Mouse (Mus musculus): ENCODE measurements around the gene Ndn. TPM values are rescaled to one million over a fixed set of nuclear protein-coding genes. Genes with fewer than 3 reads are reported as not detected.

Gene Ndn
- total RNA-seq (2015; ENCODE audit: low replicate concordance) (not detected in 2 replicates), total RNA-seq (2017; ENCODE audit: low replicate concordance) (not detected in 2 replicates)

DNA sequence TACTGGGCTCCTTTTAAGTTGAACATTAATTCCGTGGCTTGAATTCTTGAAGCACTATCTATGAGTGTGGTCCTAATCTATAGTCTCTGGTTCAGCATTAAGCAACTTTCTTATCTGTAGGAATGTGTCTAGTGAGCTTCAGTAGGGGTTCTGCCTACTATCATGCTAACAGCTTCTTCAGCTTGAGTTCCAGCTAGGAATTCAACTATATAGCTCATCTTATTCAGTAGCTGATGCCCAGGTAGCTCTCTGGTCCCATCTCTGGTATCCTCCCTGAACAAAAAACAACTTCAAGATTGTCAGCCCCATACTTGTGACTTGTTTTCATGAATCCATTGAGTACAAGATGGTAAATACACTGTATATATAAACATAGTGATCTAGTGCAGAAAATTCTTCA, at the start of gene Ndn:
Ndn (plus strand) TSS at position 301 of the 400 bp plus-strand sequence.
- ATAC-seq (replicated peaks; ENCODE audit: low FRiP score, poor library complexity, severe bottlenecking), result no peak

DNA sequence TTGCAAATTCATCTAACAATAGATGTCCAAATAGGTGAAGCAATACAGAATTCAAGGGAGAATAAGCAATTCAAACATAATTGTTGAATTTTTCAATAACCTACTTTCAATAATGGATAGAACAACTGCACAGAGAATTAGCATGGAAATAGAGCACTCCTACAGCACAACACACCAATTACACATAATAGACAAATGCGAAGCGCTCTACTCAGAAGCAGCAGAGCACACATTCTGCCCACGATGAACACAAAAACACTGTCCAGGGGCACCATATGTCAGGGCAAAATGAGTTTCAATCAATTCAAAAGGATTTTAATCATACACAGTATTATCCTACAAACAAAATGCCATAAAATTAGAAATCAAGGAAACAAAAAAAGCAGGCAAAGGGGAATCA, 43.9 kb upstream of the Ndn start:
- no peak for ATAC-seq (replicated peaks; ENCODE audit: low FRiP score, poor library complexity, severe bottlenecking)

DNA sequence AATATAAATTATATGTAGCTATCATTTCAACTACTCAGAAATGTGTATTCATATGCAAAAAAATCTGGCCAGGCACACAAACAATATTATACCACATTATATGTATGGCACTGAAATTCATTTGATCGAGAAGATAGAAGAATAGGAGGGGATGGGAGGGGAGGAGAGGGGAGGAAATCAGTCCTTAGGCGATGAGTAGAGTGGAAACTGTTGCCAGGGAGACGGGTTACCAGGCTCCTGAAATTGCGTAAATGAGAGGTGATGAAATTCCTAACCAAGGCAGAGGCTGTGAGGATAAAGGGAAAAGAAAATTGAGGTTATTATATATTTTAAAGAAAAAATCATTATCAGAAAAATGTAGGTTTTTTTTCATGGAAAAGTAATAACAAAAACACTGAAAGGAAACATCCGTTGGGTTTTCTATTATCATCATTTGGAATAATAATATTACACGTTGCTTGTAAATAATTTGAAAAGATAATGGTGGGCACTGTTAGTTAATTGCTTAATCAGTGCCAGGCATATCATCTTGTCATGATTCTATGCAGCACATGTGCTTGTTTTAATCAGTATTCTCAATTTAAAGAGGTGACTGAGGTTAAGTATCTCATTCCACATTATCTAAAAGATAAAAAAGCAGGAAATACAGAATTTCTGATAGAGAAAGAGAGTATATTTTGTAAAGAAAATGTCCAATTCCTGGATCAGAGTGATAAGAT, 39.3 kb upstream of the Ndn start:
- ATAC-seq (replicated peaks; ENCODE audit: low FRiP score, poor library complexity, severe bottlenecking), result no peak

DNA sequence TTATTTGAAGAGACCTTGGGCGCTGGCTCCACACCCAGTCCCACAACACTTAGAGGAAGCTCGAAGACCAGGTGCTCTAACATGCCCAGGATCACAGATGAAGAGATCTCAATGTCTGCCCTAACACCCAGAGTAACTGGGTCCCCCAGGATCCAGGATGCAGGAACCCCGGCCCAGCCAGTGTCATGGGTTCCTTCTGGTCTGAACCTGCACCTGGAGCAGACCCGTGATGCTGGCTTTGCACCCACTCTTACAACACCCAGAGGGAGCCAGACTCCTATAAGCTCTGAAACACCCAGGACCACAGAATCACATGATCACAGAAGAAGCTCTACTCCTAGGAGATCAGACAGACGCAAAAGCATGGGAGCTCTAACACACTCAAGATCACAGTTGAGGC, 29.6 kb upstream of the Ndn start:
- ATAC-seq (replicated peaks; ENCODE audit: low FRiP score, poor library complexity, severe bottlenecking), result no peak

DNA sequence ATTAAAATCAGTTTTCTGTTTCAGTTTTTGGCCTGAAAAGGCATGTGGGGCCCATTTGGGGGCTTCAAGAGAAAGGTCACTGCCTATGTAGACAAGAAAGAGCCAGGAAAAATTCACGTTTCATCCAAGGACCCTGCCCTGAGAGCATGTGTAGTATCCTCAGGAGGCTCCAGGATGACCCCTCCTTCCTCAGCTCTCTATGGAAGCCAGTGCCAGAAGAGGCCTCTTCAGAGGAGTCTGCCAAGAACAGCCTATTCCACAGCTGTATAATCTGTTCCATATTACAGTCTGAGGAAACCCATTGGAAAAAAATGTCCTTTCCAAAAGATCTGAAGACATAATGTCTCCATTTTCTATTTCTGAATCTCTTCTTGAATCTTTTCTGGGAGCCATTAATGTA, 958 bp upstream of the Ndn start:
- ATAC-seq (replicated peaks; ENCODE audit: low FRiP score, poor library complexity, severe bottlenecking), result no peak

DNA sequence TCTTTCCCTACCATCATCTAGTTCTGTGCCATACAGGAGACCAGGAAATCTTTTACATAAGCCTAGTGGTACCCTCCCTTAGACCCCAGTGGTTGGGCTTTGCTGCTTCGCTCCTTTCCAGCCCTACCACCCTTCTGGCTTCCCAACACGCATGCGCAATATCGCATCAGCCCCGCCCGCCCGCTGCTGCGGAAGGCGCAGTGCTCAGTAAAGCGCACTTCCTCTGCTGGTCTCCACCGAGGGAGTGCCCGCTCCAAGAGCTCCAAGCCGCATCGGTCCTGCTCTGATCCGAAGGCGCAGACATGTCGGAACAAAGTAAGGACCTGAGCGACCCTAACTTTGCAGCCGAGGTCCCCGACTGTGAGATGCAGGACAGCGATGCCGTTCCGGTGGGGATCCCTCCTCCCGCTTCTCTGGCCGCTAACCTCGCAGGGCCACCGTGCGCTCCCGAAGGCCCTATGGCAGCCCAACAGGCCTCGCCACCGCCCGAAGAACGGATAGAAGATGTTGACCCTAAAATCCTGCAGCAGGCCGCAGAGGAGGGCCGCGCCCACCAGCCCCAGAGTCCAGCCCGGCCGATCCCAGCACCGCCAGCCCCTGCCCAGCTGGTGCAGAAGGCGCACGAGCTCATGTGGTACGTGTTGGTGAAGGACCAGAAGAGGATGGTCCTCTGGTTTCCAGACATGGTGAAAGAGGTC, 1.9 kb downstream of the Ndn start:
- no peak for ATAC-seq (replicated peaks; ENCODE audit: low FRiP score, poor library complexity, severe bottlenecking)

DNA sequence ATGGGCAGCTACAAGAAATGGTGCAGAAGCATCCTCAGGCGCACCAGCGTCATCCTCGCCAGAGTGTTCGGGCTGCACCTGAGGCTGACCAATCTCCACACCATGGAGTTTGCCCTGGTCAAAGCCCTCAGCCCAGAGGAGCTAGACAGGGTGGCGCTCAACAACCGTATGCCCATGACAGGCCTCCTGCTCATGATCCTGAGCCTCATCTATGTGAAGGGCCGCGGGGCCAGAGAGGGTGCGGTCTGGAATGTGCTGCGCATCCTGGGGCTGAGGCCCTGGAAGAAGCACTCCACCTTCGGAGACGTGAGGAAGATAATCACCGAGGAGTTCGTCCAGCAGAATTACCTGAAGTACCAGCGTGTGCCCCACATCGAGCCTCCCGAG, 2.4 kb downstream of the Ndn start:
- ATAC-seq (replicated peaks; ENCODE audit: low FRiP score, poor library complexity, severe bottlenecking), result no peak

DNA sequence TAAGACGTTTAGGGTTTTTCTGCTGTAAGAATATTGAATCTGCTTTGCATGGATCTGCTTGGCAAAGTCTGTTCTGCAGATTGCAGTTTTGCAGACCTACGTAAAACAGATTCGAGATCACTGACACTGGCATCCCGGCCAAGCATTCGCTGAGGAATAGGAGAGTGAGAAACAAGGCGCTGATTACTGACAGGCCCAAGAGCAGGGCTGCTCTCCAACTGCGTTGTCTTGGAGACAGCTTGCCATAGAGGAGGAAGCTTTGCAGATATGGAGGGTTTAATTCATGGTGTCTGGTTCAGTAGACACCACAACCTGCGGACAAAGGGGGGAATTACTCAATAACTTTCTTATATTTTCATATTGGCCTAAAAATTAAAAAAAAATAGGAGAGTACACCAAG, 4.9 kb downstream of the Ndn start:
- no peak for ATAC-seq (replicated peaks; ENCODE audit: low FRiP score, poor library complexity, severe bottlenecking)

DNA sequence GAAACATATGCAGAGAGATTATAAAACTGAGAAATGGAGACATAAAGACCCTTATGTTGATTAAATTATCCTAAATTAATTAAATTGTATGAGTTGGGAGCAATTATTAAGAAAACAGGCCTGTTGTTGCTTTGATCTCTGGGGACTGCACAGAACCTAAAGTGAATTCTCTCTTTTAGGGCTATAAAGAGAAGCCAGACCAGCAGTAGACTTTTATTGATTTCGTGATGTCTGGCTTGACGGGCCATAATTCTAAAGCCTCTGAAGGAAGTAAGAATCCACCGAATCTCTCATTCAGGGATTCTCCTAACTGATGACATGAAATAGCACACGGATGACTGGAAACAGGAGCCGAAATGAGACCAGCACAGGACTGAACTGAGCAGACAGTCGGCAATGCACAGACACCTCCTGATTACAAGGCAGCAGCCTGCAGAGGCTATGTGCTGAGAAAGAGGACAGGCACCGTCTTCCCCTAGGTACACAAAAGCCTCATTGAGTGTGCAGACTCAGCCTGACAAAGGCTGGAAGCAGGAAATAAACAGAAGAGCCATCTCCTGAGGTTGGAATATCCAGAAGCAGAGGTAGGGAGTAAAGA, 18.8 kb downstream of the Ndn start:
- no peak for ATAC-seq (replicated peaks; ENCODE audit: low FRiP score, poor library complexity, severe bottlenecking)

DNA sequence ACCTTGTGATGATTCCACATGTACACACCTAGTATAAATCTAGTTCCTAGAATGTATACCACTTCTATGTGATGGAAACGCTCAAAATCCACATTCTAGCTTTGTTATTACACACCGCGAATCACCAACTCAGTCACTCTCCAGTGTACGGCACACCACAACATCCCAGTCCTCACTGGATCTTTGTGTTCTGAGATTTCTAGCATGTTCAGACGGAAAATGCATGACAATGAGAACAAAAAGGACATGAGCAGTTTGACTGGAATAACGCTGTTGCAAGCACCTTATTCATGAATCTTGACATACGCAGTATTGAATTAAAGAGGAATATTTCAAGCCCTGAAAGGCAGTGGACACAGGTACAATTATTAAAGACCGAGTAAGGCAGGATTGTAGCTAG, 20.4 kb downstream of the Ndn start:
- no peak for ATAC-seq (replicated peaks; ENCODE audit: low FRiP score, poor library complexity, severe bottlenecking)

DNA sequence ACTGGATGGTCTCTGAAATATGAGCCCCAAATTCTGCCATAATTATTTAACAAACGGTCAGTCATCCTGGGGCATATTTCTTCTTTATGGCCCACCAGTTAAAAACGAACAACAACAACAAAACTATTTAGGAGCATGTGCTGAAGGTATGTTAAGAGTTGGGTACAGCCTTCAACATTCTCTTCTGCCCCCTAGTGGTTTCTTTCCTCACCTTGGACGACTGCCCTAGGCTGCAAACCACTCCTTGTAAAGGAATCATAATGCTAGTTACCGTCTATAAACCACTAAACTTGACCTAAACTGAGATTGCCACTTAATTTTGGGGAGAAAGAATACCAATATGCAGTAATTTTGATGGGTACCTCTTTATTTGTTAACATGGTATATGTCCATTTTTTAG, 29.3 kb downstream of the Ndn start:
- ATAC-seq (replicated peaks; ENCODE audit: low FRiP score, poor library complexity, severe bottlenecking), result no peak

DNA sequence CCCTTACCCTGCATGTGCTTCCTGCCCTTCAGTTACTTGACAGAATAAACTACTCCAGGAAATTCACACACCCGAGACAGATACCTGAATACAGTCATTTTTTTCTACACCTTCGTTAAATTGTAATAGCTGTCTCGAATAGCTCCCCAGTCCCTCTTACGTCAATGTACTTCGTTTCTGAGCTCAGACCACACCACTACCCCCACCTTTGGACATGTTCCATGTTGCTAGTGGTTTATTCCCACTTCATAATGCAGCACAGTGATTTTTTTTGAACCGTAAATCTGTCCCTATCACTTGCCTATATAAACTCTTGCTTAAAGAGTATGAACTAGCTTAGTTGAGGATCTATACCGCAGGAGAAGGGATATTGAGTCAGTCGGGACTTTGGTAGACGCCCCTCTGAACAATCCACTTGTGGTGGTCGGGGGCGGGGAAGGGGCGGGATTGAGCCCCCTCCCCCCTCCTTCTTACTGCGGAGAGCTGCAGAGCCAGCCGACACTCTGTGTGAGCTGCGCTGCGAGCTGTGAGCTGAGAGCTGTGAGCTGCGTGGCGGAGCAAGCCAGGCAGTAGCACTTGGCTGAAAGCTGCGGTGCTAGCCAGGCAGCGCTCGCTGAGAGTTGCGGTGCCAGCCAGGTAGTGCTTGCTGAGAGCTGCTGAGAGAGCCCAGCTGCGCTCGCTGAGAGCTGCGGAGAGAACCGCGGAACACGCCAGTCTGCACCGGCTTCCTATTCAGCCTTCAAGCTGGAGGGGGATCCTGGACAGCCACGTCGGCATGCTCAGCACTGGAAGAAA, 30.3 kb downstream of the Ndn start, which contains the start of gene Magel2:
Magel2 (plus strand) TSS at position 501 of the 795 bp plus-strand sequence.
- no peak for ATAC-seq (replicated peaks; ENCODE audit: low FRiP score, poor library complexity, severe bottlenecking)

DNA sequence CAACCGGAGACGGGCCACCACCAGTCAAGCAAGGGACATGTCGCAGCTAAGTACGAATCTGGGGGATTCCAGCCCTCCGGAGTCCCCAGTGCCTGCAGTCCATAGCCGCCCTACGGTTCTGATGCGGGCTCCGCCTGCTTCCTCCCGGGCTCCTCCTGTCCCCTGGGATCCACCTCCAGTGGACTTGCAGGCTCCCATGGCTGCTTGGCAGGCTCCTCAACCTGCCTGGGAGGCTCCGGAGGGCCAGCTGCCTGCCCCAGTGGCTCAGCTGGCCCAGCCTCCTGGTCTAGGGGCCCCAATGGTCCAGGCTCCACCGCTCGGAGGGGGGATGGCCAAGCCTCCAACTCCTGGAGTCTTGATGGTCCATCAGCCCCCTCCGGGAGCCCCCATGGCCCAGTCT, 30.9 kb downstream of the Ndn start:
- ATAC-seq (replicated peaks; ENCODE audit: low FRiP score, poor library complexity, severe bottlenecking), result no peak

DNA sequence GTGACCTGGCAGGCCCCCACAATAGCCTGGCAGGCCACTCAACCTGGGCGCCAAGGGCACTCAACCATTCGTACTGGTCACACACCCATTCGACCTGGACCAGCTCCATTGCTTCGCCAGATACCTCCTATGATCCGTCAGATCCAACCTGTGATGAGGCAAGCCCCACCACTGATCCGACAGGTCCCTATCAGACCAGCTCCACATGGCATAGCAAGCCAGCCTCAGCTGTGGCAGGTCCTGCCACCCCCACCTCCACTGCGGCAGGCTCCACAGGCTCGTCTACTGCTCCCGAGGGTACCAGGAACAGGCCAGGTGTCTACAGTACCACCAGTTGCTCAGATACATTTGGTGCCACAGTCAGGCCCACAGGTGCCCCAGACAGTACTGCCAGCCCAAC, 32.2 kb downstream of the Ndn start:
- ATAC-seq (replicated peaks; ENCODE audit: low FRiP score, poor library complexity, severe bottlenecking), result no peak

DNA sequence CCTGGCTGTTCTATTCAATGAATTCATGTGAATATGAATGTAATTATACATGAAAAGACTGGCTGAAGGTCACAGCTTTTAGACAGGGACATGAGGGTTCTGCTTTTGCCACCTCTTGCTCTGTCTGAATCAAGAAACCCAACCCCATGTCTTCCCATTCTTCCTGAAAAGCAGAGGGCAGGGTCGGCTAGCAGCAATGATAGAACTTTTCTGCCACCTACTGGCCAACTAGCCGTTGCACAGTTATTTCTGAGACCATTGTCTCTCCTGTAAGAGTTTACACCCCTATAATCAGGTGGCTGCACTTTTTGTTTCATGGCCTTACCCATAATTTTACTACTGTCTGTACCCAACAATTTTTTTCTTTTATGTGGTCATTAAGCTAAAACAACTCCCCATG, 36.0 kb downstream of the Ndn start:
- ATAC-seq (replicated peaks; ENCODE audit: low FRiP score, poor library complexity, severe bottlenecking), result no peak

DNA sequence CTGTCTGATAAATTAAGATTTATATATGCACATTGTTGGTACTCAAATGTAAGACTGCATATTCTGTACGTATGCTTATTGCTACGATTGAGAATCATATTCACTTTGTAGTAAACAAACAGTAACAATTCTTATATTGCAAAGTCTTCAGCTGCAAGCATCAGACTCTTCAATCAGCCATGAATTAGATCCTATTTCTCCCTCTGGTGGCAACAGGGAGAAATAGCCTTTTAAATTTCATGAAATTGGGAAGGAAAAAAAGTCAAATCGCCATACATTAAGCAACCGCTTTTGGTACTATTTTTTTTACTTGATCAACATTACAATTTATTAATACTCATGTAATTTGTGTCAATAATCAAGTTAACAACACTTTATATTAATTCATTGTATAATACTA, 41.9 kb downstream of the Ndn start:
- ATAC-seq (replicated peaks; ENCODE audit: low FRiP score, poor library complexity, severe bottlenecking), result no peak

DNA sequence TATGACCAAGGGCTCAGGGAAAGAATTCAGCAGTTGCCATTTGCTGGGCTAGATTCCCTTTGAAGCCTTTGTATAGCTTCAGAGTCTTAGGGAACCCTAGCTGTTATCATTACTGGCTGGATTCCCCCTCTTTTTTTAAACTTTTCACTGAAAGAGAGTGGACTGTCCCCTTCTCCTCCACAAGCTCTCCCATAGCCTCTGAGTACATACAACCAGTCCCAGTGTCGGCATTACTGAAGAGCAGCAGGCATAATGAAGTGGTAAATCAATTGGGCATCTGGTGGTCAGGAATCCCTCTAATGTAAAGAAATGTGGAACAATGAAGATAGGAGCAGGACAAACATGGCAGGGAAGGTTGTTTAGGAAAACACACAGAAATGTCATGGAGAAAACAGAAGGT, 45.8 kb downstream of the Ndn start:
- no peak for ATAC-seq (replicated peaks; ENCODE audit: low FRiP score, poor library complexity, severe bottlenecking)

Data from erythroid progenitor cell, adult 5-6 weeks (primary cell).